Mouse (Mus musculus): ENCODE results near the gene Poln.

DNA sequence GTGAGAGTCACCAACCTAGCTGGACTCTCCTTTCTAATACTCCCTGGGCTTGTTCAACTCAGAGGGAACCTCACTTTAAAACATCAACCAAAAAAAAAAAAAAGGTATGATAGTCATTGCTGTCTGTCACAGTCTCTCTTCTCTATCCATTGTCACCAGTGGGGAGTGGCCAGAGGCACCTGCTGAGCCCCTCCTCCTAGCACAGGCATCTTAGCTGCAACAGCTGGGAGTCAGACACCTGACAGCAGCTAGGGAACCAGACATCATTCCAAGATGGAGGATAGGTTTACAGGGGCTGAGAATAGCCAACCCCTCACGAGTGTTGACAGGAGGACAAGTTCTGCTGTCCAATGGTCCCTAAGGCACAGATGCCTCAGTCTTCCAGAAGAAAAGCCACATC, 25.2 kb upstream of the Poln start:
- no peak for TF ChIP-seq CTCF (IDR thresholded peaks at IDR 0.05; ENCODE audit: low read depth)
- no peak for TF ChIP-seq EP300 (IDR thresholded peaks at IDR 0.05; ENCODE audit: low read depth)

Data from liver, postnatal 0 days (tissue).